Comparison of ENCODE assay signal across 26 mouse cellular contexts in the genomic region with DNA sequence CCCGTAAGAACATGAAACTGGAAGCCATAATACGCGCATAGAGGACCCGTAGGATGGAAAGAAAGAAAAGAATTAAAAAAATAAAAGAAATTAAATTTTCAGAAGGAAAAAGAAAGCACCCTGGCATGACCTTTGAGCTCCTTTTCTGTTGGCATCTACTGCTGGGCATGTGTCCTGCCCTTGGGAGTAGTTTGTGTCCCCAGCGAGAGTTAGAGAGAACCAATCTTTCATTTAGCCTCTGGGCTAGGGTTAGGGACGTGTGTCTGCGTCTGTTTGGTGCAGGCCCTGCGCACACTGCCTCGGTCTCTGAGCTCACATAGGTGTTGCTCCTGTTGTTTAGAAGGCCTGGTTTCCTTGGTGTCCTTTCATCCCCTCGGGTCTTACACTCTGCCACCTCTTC. TPM values are rescaled to one million over a fixed set of nuclear protein-coding genes. Genes with fewer than 3 reads are reported as not detected.
DNase-seq lines count a peak whose midpoint lies in the region; ATAC-seq and TF ChIP-seq lines count a peak whose summit lies in the region.
"Had no signal": no experiment of that assay in that cellular context is flagged by ENCODE, and none has a peak within 500 bp of the region (broad histone marks: within the 10 kb centered on the region; RNA-seq: fewer than 3 reads in every experiment).

No protein-coding gene starts in this region.

- H3K4me1 ChIP-seq in heart, embryonic 11.5 days (ENCODE audit: control insufficient read depth, insufficient read depth, low read length) = no peaks in the 10 kb centered on the region
- H3K4me1 ChIP-seq in midbrain, embryonic 11.5 days (ENCODE audit: control insufficient read depth, insufficient read depth, low read length) = peaks cover 3% of the 10 kb centered on the region; the same call in 1 of the 2 replicates
- no peaks in the 10 kb centered on the region for H3K4me1 ChIP-seq in midbrain, postnatal 0 days (ENCODE audit: insufficient read depth, low read length)
- H3K4me1 ChIP-seq: embryonic facial prominence, embryonic 12.5 days had no signal

- H3K4me2 ChIP-seq in heart, embryonic 11.5 days = no peak overlapping the region
- H3K4me2 ChIP-seq in midbrain, embryonic 11.5 days = no peak overlapping the region
- H3K4me2 ChIP-seq in midbrain, postnatal 0 days (ENCODE audit: low read depth, low read length, poor library complexity, severe bottlenecking) = no peak overlapping the region
- H3K4me2 ChIP-seq: embryonic facial prominence, embryonic 12.5 days; embryonic facial prominence, embryonic 15.5 days; heart, embryonic 13.5 days; hindbrain, embryonic 14.5 days had no signal

- no peak overlapping the region for H3K9ac ChIP-seq in heart, embryonic 11.5 days (ENCODE audit: low read depth, low read length)
- no peak overlapping the region for H3K9ac ChIP-seq in midbrain, embryonic 11.5 days (ENCODE audit: low read length)
- no peak overlapping the region for H3K9ac ChIP-seq in midbrain, postnatal 0 days (replicated peaks; ENCODE audit: low read length, poor library complexity, severe bottlenecking)
- H3K9ac ChIP-seq: embryonic facial prominence, embryonic 12.5 days; embryonic facial prominence, embryonic 15.5 days; forebrain, postnatal 0 days; heart, embryonic 13.5 days; hindbrain, embryonic 14.5 days had no signal

- peak; percentile 7 for DNase-seq in adrenal gland, adult 2 months
- DNase-seq in adrenal gland, postnatal 4 days (ENCODE audit: low spot score in 2 of 2) = no peak
- DNase-seq in heart, adult 11 months = peak; percentile 75
- DNase-seq in midbrain, embryonic 11.5 days (ENCODE audit: low spot score, missing footprints) = peak; percentile 75
- no peak for DNase-seq in midbrain, postnatal 0 days (ENCODE audit: low spot score)
- DNase-seq in left cerebral cortex, postnatal 4 days = no peak
- DNase-seq: adrenal gland, postnatal 25 days; cerebellum, adult 11 months; cerebellum, adult 2 months; cerebellum, adult 9-11 months; cerebellum, postnatal 25 days; forebrain, postnatal 0 days; gastrocnemius, adult 2 months; gastrocnemius, postnatal 14 days; heart, adult 18-20 months; heart, postnatal 14 days; heart, postnatal 4 days had no signal

- TF ChIP-seq CTCF in midbrain, postnatal 0 days (IDR thresholded peaks at IDR 0.05) = no peak

- no peaks in the 10 kb centered on the region for H3K9me3 ChIP-seq in heart, embryonic 11.5 days (replicated peaks; ENCODE audit: control insufficient read depth, low read length)
- no peaks in the 10 kb centered on the region for H3K9me3 ChIP-seq in midbrain, embryonic 11.5 days (ENCODE audit: control insufficient read depth, low read length)
- no peaks in the 10 kb centered on the region for H3K9me3 ChIP-seq in midbrain, postnatal 0 days (ENCODE audit: low read length)
- H3K9me3 ChIP-seq: embryonic facial prominence, embryonic 12.5 days; embryonic facial prominence, embryonic 15.5 days; heart, embryonic 13.5 days had no signal

- peaks cover 22% of the 10 kb centered on the region for H3K36me3 ChIP-seq in heart, embryonic 11.5 days (ENCODE audit: control insufficient read depth, insufficient read depth, low read length)
- H3K36me3 ChIP-seq in midbrain, embryonic 11.5 days (ENCODE audit: control insufficient read depth, insufficient read depth, low read length) = peaks cover 12% of the 10 kb centered on the region; the same call in 1 of the 2 replicates
- H3K36me3 ChIP-seq in midbrain, postnatal 0 days (ENCODE audit: insufficient read depth, low read length) = peaks cover 55% of the 10 kb centered on the region

- no peaks in the 10 kb centered on the region for H3K27me3 ChIP-seq in heart, embryonic 11.5 days (ENCODE audit: control insufficient read depth, insufficient read depth, low read length)
- H3K27me3 ChIP-seq in midbrain, embryonic 11.5 days (ENCODE audit: control insufficient read depth, insufficient read depth, low read length) = no peaks in the 10 kb centered on the region
- H3K27me3 ChIP-seq in midbrain, postnatal 0 days (ENCODE audit: insufficient read depth, low read length) = no peaks in the 10 kb centered on the region
- H3K27me3 ChIP-seq: embryonic facial prominence, embryonic 12.5 days; embryonic facial prominence, embryonic 15.5 days; heart, embryonic 13.5 days had no signal

- WGBS in heart, embryonic 11.5 days (ENCODE audit: insufficient replicate concordance) = 93% methylated on average over 10 of the region's 10 CpGs
- 93% methylated on average over 10 of the region's 10 CpGs for WGBS in midbrain, embryonic 11.5 days
- 94% methylated on average over 10 of the region's 10 CpGs for WGBS in midbrain, postnatal 0 days

- intact Hi-C loops in left cerebral cortex, postnatal 4 days (cut with DNase I) = no loop called here

- ATAC-seq in heart, embryonic 11.5 days (replicated peaks; ENCODE audit: insufficient number of reproducible peaks, low FRiP score, low TSS enrichment) = no peak
- no peak for ATAC-seq in midbrain, embryonic 11.5 days (ENCODE audit: low FRiP score)
- ATAC-seq in midbrain, postnatal 0 days (ENCODE audit: low FRiP score) = no peak
- ATAC-seq: activated CD4-positive, CD25-positive, alpha-beta regulatory T cell, adult 4 months; forebrain, embryonic 14.5 days; forebrain, postnatal 0 days; hindbrain, postnatal 0 days; inflammation-experienced regulatory T-cells, adult 6 months had no signal

- no peak overlapping the region for H3K4me3 ChIP-seq in heart, embryonic 11.5 days (ENCODE audit: low read depth, low read length)
- no peak overlapping the region for H3K4me3 ChIP-seq in midbrain, embryonic 11.5 days (ENCODE audit: low read depth, low read length)
- no peak overlapping the region for H3K4me3 ChIP-seq in midbrain, postnatal 0 days (ENCODE audit: low read depth, low read length)
- H3K4me3 ChIP-seq: embryonic facial prominence, embryonic 12.5 days; embryonic facial prominence, embryonic 15.5 days; gastrocnemius, adult 2 months; heart, embryonic 13.5 days had no signal

- no peak overlapping the region for H3K27ac ChIP-seq in heart, embryonic 11.5 days (ENCODE audit: low read depth, low read length)
- H3K27ac ChIP-seq in midbrain, embryonic 11.5 days (ENCODE audit: low read depth, low read length) = no peak overlapping the region
- no peak overlapping the region for H3K27ac ChIP-seq in midbrain, postnatal 0 days (ENCODE audit: low read depth, low read length)
- H3K27ac ChIP-seq: embryonic facial prominence, embryonic 12.5 days; embryonic facial prominence, embryonic 15.5 days; gastrocnemius, adult 2 months; heart, embryonic 13.5 days; hindbrain, embryonic 14.5 days; hindbrain, postnatal 0 days had no signal

RNA-seq across cellular contexts. Expression of gene Gars, which starts 11.4 kb away (rescaled TPM):
- total RNA-seq in adrenal gland, adult 2 months (2021) = 10 to 100 TPM; 78.6 to 92.2 TPM
- polyA plus RNA-seq in adrenal gland, adult 2 months (2012; rRNA removed) = 32.1 and 48.1 TPM in 2 replicates
- total RNA-seq in adrenal gland, postnatal 4 days (2021) = 100 to 1,000 TPM; 101 to 109 TPM
- polyA plus RNA-seq in heart, embryonic 11.5 days (2014; fragmentation: Nextera tagmentation; extraction: Ambion mirVana) = 206 and 210 TPM in 2 replicates
- 225 and 241 TPM in 2 replicates for polyA plus RNA-seq in midbrain, embryonic 11.5 days (2014; fragmentation: Nextera tagmentation; extraction: Ambion mirVana)
- total RNA-seq in midbrain, postnatal 0 days (2014; rRNA removed) = 136 and 160 TPM in 2 replicates
- 202 and 203 TPM in 2 replicates for polyA plus RNA-seq in midbrain, postnatal 0 days (2015; fragmentation: Nextera tagmentation; extraction: Ambion mirVana)
- 100 to 1,000 TPM; 197 to 204 TPM for total RNA-seq in left cerebral cortex, postnatal 4 days (2021)

RNA-seq across cellular contexts. Expression of gene Ggct, which starts 56.4 kb away (rescaled TPM):
- total RNA-seq in adrenal gland, adult 2 months (2021) = 1 to 10 TPM; 6.2 to 6.4 TPM
- polyA plus RNA-seq in adrenal gland, adult 2 months (2012; rRNA removed) = 0.68 and 0.97 TPM in 2 replicates
- total RNA-seq in adrenal gland, postnatal 4 days (2021) = 10 to 100 TPM in 1 of 2 experiments, 1 to 10 TPM in 1; 7.1 to 13.2 TPM
- polyA plus RNA-seq in heart, embryonic 11.5 days (2014; fragmentation: Nextera tagmentation; extraction: Ambion mirVana) = 6.0 and 6.3 TPM in 2 replicates
- 12.9 and 14.4 TPM in 2 replicates for polyA plus RNA-seq in midbrain, embryonic 11.5 days (2014; fragmentation: Nextera tagmentation; extraction: Ambion mirVana)
- total RNA-seq in midbrain, postnatal 0 days (2014; rRNA removed) = 1.8 and 2.9 TPM in 2 replicates
- 15.8 and 18.7 TPM in 2 replicates for polyA plus RNA-seq in midbrain, postnatal 0 days (2015; fragmentation: Nextera tagmentation; extraction: Ambion mirVana)
- 10 to 100 TPM; 17.7 to 20.3 TPM for total RNA-seq in left cerebral cortex, postnatal 4 days (2021)

Comparison
In these comparisons a context has a peak if more than half of its experiments do, and no peak if none do; other contexts are left out.
1. DNase-seq: peak in adrenal gland, adult 2 months (single experiment), heart, adult 11 months (single experiment) and midbrain, embryonic 11.5 days (single experiment); none in adrenal gland, postnatal 4 days (0 of 2), midbrain, postnatal 0 days (single experiment) and left cerebral cortex, postnatal 4 days (single experiment).